Mouse (Mus musculus) C2C12 (cell line): Measurements from ENCODE around the gene Usp10.

Experiments
- CTCF ChIP-seq: IDR thresholded peaks from one replicate; pipeline ENCODE4 v1.5.1; 2011; ENCODE audit not compliant: control insufficient read depth, insufficient read depth, insufficient read length
- MAX ChIP-seq: IDR thresholded peaks from one replicate; pipeline ENCODE4 v1.6.1; 2011; ENCODE audit warnings: mild to moderate bottlenecking, control low read depth

DNA sequence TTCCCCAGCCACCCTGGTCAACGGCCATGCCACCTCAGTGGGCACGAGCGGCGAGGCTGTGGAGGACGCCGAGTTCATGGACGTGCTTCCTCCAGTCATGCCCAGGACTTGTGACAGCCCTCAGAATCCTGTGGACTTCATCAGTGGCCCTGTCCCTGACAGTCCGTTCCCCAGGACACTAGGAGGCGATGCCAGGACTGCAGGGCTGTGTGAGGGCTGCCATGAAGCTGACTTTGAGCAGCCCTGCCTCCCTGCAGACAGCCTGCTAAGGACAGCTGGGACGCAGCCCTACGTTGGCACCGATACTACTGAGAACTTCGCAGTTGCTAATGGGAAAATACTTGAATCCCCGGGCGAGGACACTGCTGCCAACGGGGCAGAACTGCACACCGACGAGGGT lies 31.3 kb downstream of the Usp10 start:
- no peak for TF ChIP-seq CTCF
- no peak for TF ChIP-seq MAX
